ENCODE assay signal across 9 mouse cellular contexts in the genomic region with DNA sequence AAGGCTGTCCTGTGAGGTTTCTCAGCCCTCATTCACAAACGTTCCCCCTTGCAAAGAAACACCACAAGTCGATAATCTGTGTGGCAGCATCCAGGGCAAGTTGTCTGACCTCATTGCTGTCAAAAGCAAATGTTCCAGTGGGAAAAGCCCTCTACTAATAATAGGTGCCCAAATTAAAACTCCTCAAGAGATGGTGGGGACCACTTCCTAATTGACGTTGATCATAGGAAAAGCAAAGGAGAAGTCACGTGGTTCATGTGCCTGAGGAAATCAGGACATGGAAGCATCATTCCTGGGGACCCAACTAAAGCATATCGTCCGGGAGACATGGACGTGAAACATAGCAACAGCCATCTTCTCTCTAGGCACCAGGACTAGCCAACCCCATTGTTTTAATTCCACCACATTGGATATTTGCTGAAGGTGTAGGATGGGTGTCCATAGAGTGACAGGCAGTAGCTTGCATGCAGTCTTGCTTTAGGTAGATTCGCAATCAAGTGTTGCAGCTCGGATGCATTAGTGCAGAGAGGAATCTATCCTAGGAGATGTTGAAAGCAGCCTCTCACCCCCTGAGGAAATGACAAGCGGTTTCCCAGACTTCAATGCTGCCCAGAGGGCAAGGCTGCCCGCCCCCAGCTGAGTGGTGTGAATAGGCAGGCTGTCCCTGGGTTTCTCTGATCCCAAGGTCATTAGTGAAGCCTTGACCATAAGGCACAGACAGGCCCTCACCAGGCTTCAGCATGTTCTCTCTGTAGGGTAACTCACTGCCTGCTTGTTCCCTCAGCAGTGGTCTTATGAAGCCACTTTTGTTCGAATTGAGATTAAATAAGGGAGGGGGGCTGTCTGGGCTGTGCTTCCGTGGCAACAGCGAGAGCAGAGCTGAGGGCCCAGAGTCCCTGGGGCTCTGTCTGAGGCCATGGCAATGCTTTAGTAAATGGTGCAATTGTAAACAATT.
DNase-seq lines count a peak whose midpoint lies in the region; ATAC-seq and TF ChIP-seq lines count a peak whose summit lies in the region.
"Had no signal": no experiment of that assay in that cellular context is flagged by ENCODE, and none has a peak within 500 bp of the region (broad histone marks: within the 10 kb centered on the region; RNA-seq: fewer than 3 reads in every experiment).

No protein-coding gene starts in this region.

- H3K4me3 ChIP-seq in forebrain, embryonic 13.5 days, result no peak overlapping the region
- no peak overlapping the region for H3K4me3 ChIP-seq in limb, embryonic 14.5 days (replicated peaks; ENCODE audit: low read length)
- H3K4me3 ChIP-seq in thymus, adult 2 months (ENCODE audit: control insufficient read depth, insufficient read depth, low read length), result no peak overlapping the region
- H3K4me3 ChIP-seq: stomach, embryonic 15.5 days had no signal

- ATAC-seq in forebrain, embryonic 13.5 days, result peak; percentile 86
- peak; percentile 50; the same call in 1 of the 2 replicates for ATAC-seq in limb, embryonic 14.5 days (ENCODE audit: low FRiP score, low read depth)

- H3K9ac ChIP-seq in forebrain, embryonic 13.5 days, result 0 out of 2 replicates have a peak overlapping the region, but pooled peaks have one; percentile 8
- no peak overlapping the region for H3K9ac ChIP-seq in limb, embryonic 14.5 days (ENCODE audit: low read depth, low read length, severe bottlenecking)
- H3K9ac ChIP-seq: stomach, embryonic 15.5 days had no signal

- H3K27me3 ChIP-seq in forebrain, embryonic 13.5 days, result peaks cover 5% of the 10 kb centered on the region; the same call in 1 of the 2 replicates
- no peaks in the 10 kb centered on the region for H3K27me3 ChIP-seq in limb, embryonic 14.5 days (ENCODE audit: control insufficient read depth, insufficient read depth, low read length)
- H3K27me3 ChIP-seq in thymus, adult 2 months (ENCODE audit: control insufficient read depth, insufficient read depth, low read length), result no peaks in the 10 kb centered on the region
- H3K27me3 ChIP-seq: stomach, embryonic 15.5 days had no signal

- peak; percentile 19 for DNase-seq in ovary, adult 18-20 months (ENCODE audit: low spot score)
- DNase-seq in ovary, postnatal 36 days (ENCODE audit: low spot score), result no peak
- no peak for DNase-seq in limb, embryonic 14.5 days (ENCODE audit: low spot score)
- DNase-seq in lung, postnatal 4 days, result no peak
- no peak for DNase-seq in urinary bladder, adult 18-20 months (ENCODE audit: low spot score in 2 of 2)
- DNase-seq in thymus, postnatal 4 days, result no peak
- DNase-seq in thymus, adult 2 months, result no peak

- peak overlapping the region; percentile 78 for H3K27ac ChIP-seq in forebrain, embryonic 13.5 days
- no peak overlapping the region for H3K27ac ChIP-seq in limb, embryonic 14.5 days (replicated peaks; ENCODE audit: low read depth, low read length)
- no peak overlapping the region for H3K27ac ChIP-seq in thymus, adult 2 months (ENCODE audit: control insufficient read depth, insufficient read depth, low read length)
- H3K27ac ChIP-seq: stomach, embryonic 15.5 days had no signal

- H3K4me2 ChIP-seq in forebrain, embryonic 13.5 days, result no peak overlapping the region
- no peak overlapping the region for H3K4me2 ChIP-seq in limb, embryonic 14.5 days (replicated peaks; ENCODE audit: low read depth, low read length, severe bottlenecking)
- H3K4me2 ChIP-seq: stomach, embryonic 15.5 days had no signal

- peaks cover 30% of the 10 kb centered on the region for H3K36me3 ChIP-seq in forebrain, embryonic 13.5 days (ENCODE audit: poor library complexity, severe bottlenecking)
- no peaks in the 10 kb centered on the region; the same call in 1 of the 2 replicates for H3K36me3 ChIP-seq in limb, embryonic 14.5 days (ENCODE audit: control insufficient read depth, insufficient read depth, low read length)
- no peaks in the 10 kb centered on the region for H3K36me3 ChIP-seq in thymus, adult 2 months (ENCODE audit: control insufficient read depth, insufficient read depth, low read length)
- H3K36me3 ChIP-seq: stomach, embryonic 15.5 days had no signal

- no peak for TF ChIP-seq CTCF in thymus, adult 2 months (IDR thresholded peaks at IDR 0.05; ENCODE audit: borderline replicate concordance, control insufficient read depth, extremely low read depth, insufficient read depth, low read length, poor library complexity)

- no peaks in the 10 kb centered on the region for H3K9me3 ChIP-seq in forebrain, embryonic 13.5 days (replicated peaks)
- no peaks in the 10 kb centered on the region for H3K9me3 ChIP-seq in limb, embryonic 14.5 days (ENCODE audit: control insufficient read depth, low read length)
- H3K9me3 ChIP-seq: stomach, embryonic 15.5 days had no signal

- TF ChIP-seq POLR2A in limb, embryonic 14.5 days (IDR thresholded peaks at IDR 0.05; ENCODE audit: borderline replicate concordance, extremely low read depth, insufficient read depth, insufficient read length), result no peak
- TF ChIP-seq POLR2A in thymus, adult 2 months (IDR thresholded peaks at IDR 0.05; ENCODE audit: control insufficient read depth, extremely low read depth, insufficient read depth, low read length, poor library complexity), result no peak

- WGBS in forebrain, embryonic 13.5 days, result 14% methylated on average over 14 of the region's 14 CpGs
- 44% methylated on average over 14 of the region's 14 CpGs for WGBS in limb, embryonic 14.5 days
- WGBS in thymus, adult 2 months, result 86% methylated on average over 14 of the region's 14 CpGs

- H3K4me1 ChIP-seq in forebrain, embryonic 13.5 days, result peaks cover 42% of the 10 kb centered on the region
- peaks cover 8% of the 10 kb centered on the region; the same call in 1 of the 2 replicates for H3K4me1 ChIP-seq in limb, embryonic 14.5 days (ENCODE audit: control insufficient read depth, insufficient read depth, low read length)
- H3K4me1 ChIP-seq in thymus, adult 2 months (replicated peaks; ENCODE audit: control insufficient read depth, insufficient read depth, low read length), result no peaks in the 10 kb centered on the region
- H3K4me1 ChIP-seq: stomach, embryonic 15.5 days had no signal
